Mouse (Mus musculus): ENCODE results near the gene Gsdmc3.
"Not testable (repeated sequence)": the region's sequence is repeated elsewhere in the genome, so short reads cannot be mapped to it uniquely, and the experiment has no call there.

DNA sequence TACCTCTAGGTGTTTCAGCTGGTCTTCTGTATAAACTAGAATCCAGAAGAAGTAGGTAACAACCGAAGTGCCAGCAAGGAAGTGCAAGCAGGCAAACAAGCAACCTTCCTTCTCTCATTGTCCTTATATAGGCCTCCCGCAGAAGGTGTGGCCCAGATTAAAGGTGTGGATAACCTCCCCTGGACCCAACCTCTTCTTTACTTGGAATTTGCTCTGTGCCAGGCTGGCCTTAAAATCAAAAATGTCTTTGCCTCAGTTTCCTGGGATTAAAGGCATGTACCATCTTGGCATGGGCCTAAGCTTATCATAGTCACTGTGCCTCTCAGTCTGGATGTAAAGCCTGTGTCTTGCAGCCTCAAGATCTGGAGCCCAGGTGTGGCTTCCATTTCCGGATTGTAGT, at the start of gene Gsdmc3:
- TF ChIP-seq CTCF (conservative IDR thresholded peaks at IDR 0.05; ENCODE audit: low read length); POU5F1 (IDR thresholded peaks at IDR 0.05; ENCODE audit: borderline replicate concordance, low read length); NANOG (IDR thresholded peaks at IDR 0.05; ENCODE audit: borderline replicate concordance, low read length): not testable (repeated sequence)
